Mouse (Mus musculus): ENCODE measurements around the gene Pakap.

DNA sequence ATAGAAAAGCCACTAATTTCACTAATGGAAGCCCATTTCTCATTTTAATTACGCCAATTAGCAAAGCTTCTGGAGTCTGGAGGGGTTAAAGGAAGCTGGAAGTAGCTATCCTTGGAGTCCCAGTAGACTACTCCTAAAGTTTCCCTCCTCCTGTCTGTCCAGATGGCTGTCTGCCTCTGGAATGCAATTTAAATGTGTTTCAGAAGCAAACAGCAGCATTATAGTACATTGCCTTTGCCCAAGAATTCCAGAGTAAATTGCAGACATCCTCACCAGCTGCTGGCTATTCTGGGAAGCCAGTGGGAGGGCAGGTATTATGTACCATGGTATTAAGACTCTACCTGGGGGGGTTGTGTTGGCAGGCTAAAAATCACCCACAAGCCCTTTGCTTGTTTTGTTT lies 283.8 kb downstream of the Pakap start:
- no peak for TF ChIP-seq CTCF (IDR thresholded peaks at IDR 0.05; ENCODE audit: low read depth, low read length)
- no peak for TF ChIP-seq POLR2AphosphoS5 (IDR thresholded peaks at IDR 0.05; ENCODE audit: insufficient replicate concordance, low read depth, low read length)
- no peak for TF ChIP-seq TAL1 (conservative IDR thresholded peaks at IDR 0.05; ENCODE audit: low read depth, low read length)
- TF ChIP-seq GATA1 (IDR thresholded peaks at IDR 0.05; ENCODE audit: borderline replicate concordance, low read length): no peak

All from G1E (cell line).